Mouse (Mus musculus): ENCODE results near the gene Esp8.
"Not testable (repeated sequence)": the region's sequence is repeated elsewhere in the genome, so short reads cannot be mapped to it uniquely, and the experiment has no call there.

DNA sequence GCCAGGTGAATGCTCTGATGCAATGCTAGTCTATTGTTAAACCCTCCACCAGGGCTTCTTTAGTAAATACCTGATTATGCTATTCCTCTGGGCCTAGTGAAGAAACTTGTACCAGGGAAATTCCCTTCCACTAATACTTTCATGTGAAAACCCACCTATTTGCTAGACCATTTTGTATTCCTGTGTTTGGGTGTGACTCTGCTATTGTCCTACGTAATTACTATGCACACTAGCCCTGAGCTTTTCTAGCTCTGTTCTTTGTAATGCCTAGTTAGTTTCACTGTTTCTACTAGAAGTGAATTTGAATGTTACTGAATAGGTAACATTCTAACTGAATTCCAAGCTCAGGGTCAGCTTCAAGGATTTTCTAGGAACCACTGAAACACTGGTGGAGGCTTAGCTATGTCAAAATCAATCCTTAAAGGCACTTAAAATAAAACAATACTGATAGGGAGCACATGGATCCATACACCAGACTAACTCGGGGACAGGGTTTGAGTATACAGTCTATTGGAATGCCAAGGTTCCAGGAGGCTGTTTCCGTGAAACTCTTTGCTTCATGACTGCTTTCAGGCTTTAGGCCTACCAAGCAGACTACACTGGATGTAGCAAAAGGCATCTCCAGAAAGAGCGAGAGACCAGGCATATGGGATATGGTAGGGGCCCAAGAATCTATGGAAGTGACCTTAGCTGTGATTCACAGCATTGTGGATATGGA, 24.2 kb upstream of the Esp8 start:
- TF ChIP-seq POLR2AphosphoS5 (IDR thresholded peaks at IDR 0.05; ENCODE audit: borderline replicate concordance, low read depth, low read length); CTCF (IDR thresholded peaks at IDR 0.05 in 2 of 3, conservative IDR thresholded peaks at IDR 0.05 in 1 of 3; ENCODE audit: control insufficient read depth in 1 of 3, insufficient read depth in 1 of 3, low read depth in 2 of 3, low read length in 3 of 3, poor library complexity in 1 of 3, severe bottlenecking in 1 of 3); USF1 (IDR thresholded peaks at IDR 0.05; ENCODE audit: low read depth, low read length); MXI1 (IDR thresholded peaks at IDR 0.05; ENCODE audit: low read depth, low read length): not testable (repeated sequence)
